Mouse (Mus musculus): ENCODE measurements around the gene Gm28042. TPM values are rescaled to one million over a fixed set of nuclear protein-coding genes. Genes with fewer than 3 reads are reported as not detected.

Gene Gm28042
- polyA plus RNA-seq, 2 experiments from 2014 or later: 0.93 to 2.2 TPM

- no peak for ATAC-seq
Measured at GRCm38 (mm10) chr2:120012924-120013323, 14.4 kb upstream of the Gm28042 start.

- ATAC-seq: no peak
Measured at GRCm38 (mm10) chr2:120013831-120014486, 13.3 kb upstream of the Gm28042 start.

- no peak for ATAC-seq
Measured at GRCm38 (mm10) chr2:120015882-120016281, 11.4 kb upstream of the Gm28042 start.

- ATAC-seq: no peak
Measured at GRCm38 (mm10) chr2:120017599-120017998, 9.7 kb upstream of the Gm28042 start.

GRCm38 (mm10) chr2:120024337-120024736, 3.0 kb upstream of the Gm28042 start:
- no peak for ATAC-seq

GRCm38 (mm10) chr2:120027950-120028331, 648 bp downstream of the Gm28042 start:
- no peak for ATAC-seq

- ATAC-seq: no peak
Measured at GRCm38 (mm10) chr2:120030380-120030779, 3.1 kb downstream of the Gm28042 start.

GRCm38 (mm10) chr2:120032726-120033467, 5.6 kb downstream of the Gm28042 start, which contains the start of gene Pla2g4b:
Gene Pla2g4b (plus strand): TSS chr2:120033417.
- no peak for ATAC-seq

- ATAC-seq: no peak
Measured at GRCm38 (mm10) chr2:120033726-120034125, 6.4 kb downstream of the Gm28042 start.

- ATAC-seq: no peak
Measured at GRCm38 (mm10) chr2:120037744-120038143, 10.5 kb downstream of the Gm28042 start.

GRCm38 (mm10) chr2:120040991-120041390, 13.7 kb downstream of the Gm28042 start:
- no peak for ATAC-seq

GRCm38 (mm10) chr2:120044101-120044603, 16.9 kb downstream of the Gm28042 start:
- no peak for ATAC-seq

- ATAC-seq: no peak
Measured at GRCm38 (mm10) chr2:120044676-120045075, 17.4 kb downstream of the Gm28042 start.

GRCm38 (mm10) chr2:120046486-120047310, 19.4 kb downstream of the Gm28042 start:
- no peak for ATAC-seq

GRCm38 (mm10) chr2:120048173-120048572, 20.9 kb downstream of the Gm28042 start:
- ATAC-seq: no peak

GRCm38 (mm10) chr2:120049632-120050274, 22.5 kb downstream of the Gm28042 start:
- no peak for ATAC-seq

- ATAC-seq: no peak
Measured at GRCm38 (mm10) chr2:120051405-120051804, 24.1 kb downstream of the Gm28042 start.

- ATAC-seq: no peak
Measured at GRCm38 (mm10) chr2:120054771-120055552, 27.7 kb downstream of the Gm28042 start.

GRCm38 (mm10) chr2:120055923-120056322, 28.6 kb downstream of the Gm28042 start:
- no peak for ATAC-seq

GRCm38 (mm10) chr2:120058818-120059217, 31.5 kb downstream of the Gm28042 start:
- ATAC-seq: no peak

GRCm38 (mm10) chr2:120059466-120059865, 32.2 kb downstream of the Gm28042 start:
- ATAC-seq: no peak

GRCm38 (mm10) chr2:120060190-120060589, 32.9 kb downstream of the Gm28042 start:
- ATAC-seq: no peak

All from activated CD4-positive, CD25-positive, alpha-beta regulatory T cell, adult 4 months (primary cell).